Mouse (Mus musculus): ENCODE results near the gene Parp12. TPM values are rescaled to one million over a fixed set of nuclear protein-coding genes. Genes with fewer than 3 reads are reported as not detected.

The Parp12 gene
- polyA plus RNA-seq, 1 experiment from 2014 or later = 29.1 TPM

DNA sequence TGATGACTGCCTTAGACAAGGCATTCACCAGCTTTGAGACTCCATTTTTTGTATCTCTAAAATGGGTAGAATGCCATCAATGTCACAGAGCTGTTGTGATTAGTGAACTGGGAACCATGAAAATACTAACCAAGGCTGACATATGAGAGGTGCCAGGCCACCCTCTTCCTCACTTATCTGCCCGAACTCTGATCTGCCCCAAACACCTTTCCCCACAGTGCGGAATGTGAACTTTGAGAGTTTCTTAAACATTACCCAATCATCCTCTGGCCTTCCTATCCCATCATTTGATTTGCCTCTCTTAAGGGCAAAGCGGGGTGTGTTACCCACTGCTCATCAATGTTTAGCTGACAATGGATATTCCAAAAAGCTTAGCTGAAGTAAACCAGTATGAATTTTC, 5.4 kb downstream of the Parp12 start:
- in situ Hi-C loops (cut with MboI; ENCODE audit: low pct_unique_long_range_greater_than_20kb) = no loop called here
- CTCF ChIA-PET = no interaction called here
- TF ChIP-seq CTCF (IDR thresholded peaks at IDR 0.05) = no peak
- ATAC-seq = no peak
- POLR2A ChIA-PET = no interaction called here
- no peaks in the 10 kb centered on the region for H3K27me3 ChIP-seq
- no peak for DNase-seq (ENCODE audit: low read depth, low spot score)

GRCm38 (mm10) chr6:39106812-39107211, 11.3 kb downstream of the Parp12 start:
- POLR2A ChIA-PET = no interaction called here
- DNase-seq (ENCODE audit: low read depth, low spot score) (no peak), ATAC-seq (no peak)
- TF ChIP-seq CTCF (IDR thresholded peaks at IDR 0.05) = peak; percentile 50
- in situ Hi-C loops (cut with MboI; ENCODE audit: low pct_unique_long_range_greater_than_20kb) = no loop called here
- CTCF ChIA-PET = no interaction called here
- H3K27me3 ChIP-seq = no peaks in the 10 kb centered on the region

DNA sequence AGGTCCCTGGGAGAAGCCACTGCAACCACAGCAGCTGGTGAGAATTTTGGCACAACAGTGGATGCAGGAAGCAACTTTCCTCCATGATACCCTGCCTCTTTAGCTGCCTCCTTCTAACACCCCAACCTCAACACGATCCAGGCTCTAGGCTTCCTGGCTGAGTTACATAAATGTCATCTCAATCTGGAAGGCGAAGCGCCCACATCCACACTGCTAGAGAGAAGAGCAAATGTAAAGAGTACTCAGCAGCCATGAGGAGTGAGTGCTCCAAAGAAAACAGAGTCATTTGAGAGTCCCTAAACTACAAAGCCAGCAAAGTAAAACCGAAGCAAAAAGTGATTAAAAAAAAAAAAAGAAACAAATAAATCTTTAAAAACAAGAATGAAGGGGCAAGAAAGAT, 13.5 kb downstream of the Parp12 start:
- CTCF ChIA-PET = no interaction called here
- no peak for TF ChIP-seq CTCF (IDR thresholded peaks at IDR 0.05)
- in situ Hi-C loops (cut with MboI; ENCODE audit: low pct_unique_long_range_greater_than_20kb) = no loop called here
- POLR2A ChIA-PET = no interaction called here
- DNase-seq (ENCODE audit: low read depth, low spot score) (no peak), ATAC-seq (no peak)
- no peaks in the 10 kb centered on the region for H3K27me3 ChIP-seq

DNA sequence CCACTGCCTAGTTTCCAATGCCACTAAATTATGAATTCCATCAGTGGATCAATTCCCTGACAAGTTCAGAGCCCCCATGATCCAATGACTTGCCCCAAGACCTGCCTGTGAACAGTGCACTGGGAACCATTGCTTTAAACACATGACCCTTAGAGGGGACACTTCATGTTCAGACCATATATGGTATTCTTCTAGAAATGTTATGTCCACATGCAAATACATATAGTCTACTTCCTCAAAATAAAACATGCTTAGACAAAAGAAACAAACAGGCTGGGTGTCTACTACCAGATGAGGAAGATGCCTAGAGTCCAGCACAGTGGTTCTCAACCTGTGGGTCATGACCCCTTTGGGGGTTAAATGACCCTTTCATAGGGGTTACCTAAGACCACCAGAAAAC, 41.7 kb downstream of the Parp12 start:
- POLR2A ChIA-PET = no interaction called here

GRCm38 (mm10) chr6:39074186-39074585, 44.0 kb downstream of the Parp12 start:
- ChIA-PET POLR2A (no interaction called here), CTCF (interaction anchor here (1.0 to 1.2 kb wide), 2 partner anchors 14 to 354 kb away, joined by 3 to 4 read pairs; no protein-coding TSS in a partner anchor)
- in situ Hi-C loops (cut with MboI; ENCODE audit: low pct_unique_long_range_greater_than_20kb) = no loop called here
- DNase-seq (ENCODE audit: low read depth, low spot score) (no peak), ATAC-seq (no peak)
- TF ChIP-seq CTCF (IDR thresholded peaks at IDR 0.05) = no peak
- no peaks in the 10 kb centered on the region for H3K27me3 ChIP-seq

More for the DNA sequence above, 41.7 kb downstream of the Parp12 start:
- no peak for ATAC-seq
- TF ChIP-seq CTCF (IDR thresholded peaks at IDR 0.05) = no peak
- H3K27me3 ChIP-seq = no peaks in the 10 kb centered on the region
- CTCF ChIA-PET = no interaction called here
- in situ Hi-C loops (cut with MboI; ENCODE audit: low pct_unique_long_range_greater_than_20kb) = no loop called here
- DNase-seq (ENCODE audit: low read depth, low spot score) = no peak

- in situ Hi-C loops (cut with MboI; ENCODE audit: low pct_unique_long_range_greater_than_20kb) = no loop called here
- ChIA-PET POLR2A (no interaction called here), CTCF (no interaction called here)
- DNase-seq (ENCODE audit: low read depth, low spot score) (no peak), ATAC-seq (no peak)
- H3K27me3 ChIP-seq = no peaks in the 10 kb centered on the region
- TF ChIP-seq CTCF (IDR thresholded peaks at IDR 0.05) = no peak
Measured at GRCm38 (mm10) chr6:39072664-39073063, 45.5 kb downstream of the Parp12 start.

DNA sequence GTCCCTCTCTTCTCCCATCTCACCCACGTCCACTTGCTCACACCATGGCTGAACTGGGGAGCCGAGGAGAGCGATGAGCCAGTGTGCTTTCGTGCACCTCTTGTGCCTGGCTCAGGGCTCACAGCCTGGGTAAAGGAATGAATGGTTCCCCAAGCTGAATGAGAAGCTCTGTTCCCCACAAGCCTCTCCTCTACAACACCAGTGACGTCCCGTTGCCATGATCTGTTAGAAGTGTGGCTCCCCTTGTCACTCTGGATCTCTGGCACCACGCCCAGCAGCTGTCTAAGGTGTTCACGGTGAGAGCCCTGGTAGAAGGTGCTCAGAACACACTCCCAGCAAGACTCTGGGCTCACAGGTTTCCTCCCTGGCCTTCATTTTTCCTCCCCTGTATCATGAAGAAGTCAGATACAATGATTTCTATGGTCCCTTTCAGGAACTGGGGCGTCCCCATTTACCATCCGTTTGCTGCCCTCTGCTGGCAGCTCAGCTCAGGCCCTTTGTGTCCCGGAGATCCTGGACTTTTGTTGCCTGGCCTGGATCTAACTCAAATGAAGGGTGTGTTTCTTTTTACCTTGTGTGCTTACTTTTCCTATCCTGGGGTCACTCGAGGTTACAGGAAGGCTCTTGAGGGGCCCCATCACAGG, 51.1 kb downstream of the Parp12 start:
- DNase-seq (ENCODE audit: low read depth, low spot score) (peak; percentile 15), ATAC-seq (peak; percentile 70)
- peak; percentile 94 for TF ChIP-seq CTCF (IDR thresholded peaks at IDR 0.05)
- CTCF ChIA-PET = interaction anchor here (1.0 to 1.5 kb wide), 4 partner anchors 12 to 417 kb away, joined by 3 to 6 read pairs (median 4); no protein-coding TSS in a partner anchor
- POLR2A ChIA-PET = no interaction called here
- in situ Hi-C loops (cut with MboI; ENCODE audit: low pct_unique_long_range_greater_than_20kb) = loop anchor here (5.0 kb wide), 2 partner anchors 150 to 340 kb away; no protein-coding TSS in a partner anchor
- no peaks in the 10 kb centered on the region for H3K27me3 ChIP-seq

GRCm38 (mm10) chr6:39063541-39063940, 54.6 kb downstream of the Parp12 start:
- ChIA-PET CTCF (no interaction called here), POLR2A (no interaction called here)
- no peak for TF ChIP-seq CTCF (IDR thresholded peaks at IDR 0.05)
- H3K27me3 ChIP-seq = no peaks in the 10 kb centered on the region
- no peak for DNase-seq (ENCODE audit: low read depth, low spot score)
- no peak for ATAC-seq
- in situ Hi-C loops (cut with MboI; ENCODE audit: low pct_unique_long_range_greater_than_20kb) = no loop called here

DNA sequence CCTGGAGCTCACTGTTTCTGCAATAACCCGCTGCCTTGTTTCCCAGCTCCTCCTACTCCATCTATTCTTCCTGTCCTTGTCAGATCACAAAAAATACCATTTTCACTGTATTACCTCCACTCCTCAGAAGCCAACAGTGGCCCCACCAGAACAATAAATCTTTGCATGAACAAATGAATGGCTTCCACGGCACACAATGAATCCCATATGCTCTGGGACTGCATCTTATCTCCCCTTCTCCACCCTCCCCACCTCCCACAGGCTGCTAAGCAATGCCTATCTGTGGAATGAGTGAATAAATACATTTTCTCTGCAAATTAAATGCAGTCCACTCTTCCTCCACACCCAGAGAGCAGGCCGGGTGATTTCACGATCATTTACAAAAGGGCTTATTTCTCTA, 57.0 kb downstream of the Parp12 start:
- POLR2A ChIA-PET = no interaction called here
- no peak for ATAC-seq
- DNase-seq (ENCODE audit: low read depth, low spot score) = no peak

GRCm38 (mm10) chr6:39059547-39060497, 58.3 kb downstream of the Parp12 start:
- in situ Hi-C loops (cut with MboI; ENCODE audit: low pct_unique_long_range_greater_than_20kb) = no loop called here
- ChIA-PET POLR2A (no interaction called here), CTCF (interaction anchor here (1.3 kb wide), 1 partner anchor 9 kb away, joined by 3 read pairs; no protein-coding TSS in a partner anchor)
- no peak for TF ChIP-seq CTCF (IDR thresholded peaks at IDR 0.05)
- DNase-seq (ENCODE audit: low read depth, low spot score) = no peak
- H3K27me3 ChIP-seq = no peaks in the 10 kb centered on the region
- no peak for ATAC-seq

More for the DNA sequence above, 57.0 kb downstream of the Parp12 start:
- CTCF ChIA-PET = no interaction called here
- TF ChIP-seq CTCF (IDR thresholded peaks at IDR 0.05) = no peak
- in situ Hi-C loops (cut with MboI; ENCODE audit: low pct_unique_long_range_greater_than_20kb) = no loop called here
- H3K27me3 ChIP-seq = no peaks in the 10 kb centered on the region

DNA sequence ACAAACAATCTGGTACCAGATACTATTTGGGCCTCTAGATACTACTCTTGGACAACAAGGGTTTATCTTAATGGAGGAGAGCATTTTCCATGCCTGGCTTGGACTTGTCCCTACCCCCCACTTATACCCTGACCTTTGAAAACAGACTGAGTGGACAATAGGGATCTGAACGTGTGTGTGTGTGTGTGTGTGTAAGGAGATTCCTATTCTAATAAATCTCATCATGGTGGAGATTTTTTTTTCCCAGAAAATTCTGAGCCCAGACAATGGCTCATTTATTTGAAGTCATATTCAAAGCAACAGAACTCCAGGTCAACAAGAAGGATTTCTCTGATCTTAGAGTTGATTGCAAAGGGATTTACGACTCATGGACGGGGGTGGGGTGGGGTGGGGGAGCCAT, 59.2 kb downstream of the Parp12 start:
- in situ Hi-C loops (cut with MboI; ENCODE audit: low pct_unique_long_range_greater_than_20kb) = no loop called here

More for the DNA sequence above, 59.2 kb downstream of the Parp12 start:
- H3K27me3 ChIP-seq = no peaks in the 10 kb centered on the region
- POLR2A ChIA-PET = no interaction called here
- DNase-seq (ENCODE audit: low read depth, low spot score) (no peak), ATAC-seq (no peak)
- no peak for TF ChIP-seq CTCF (IDR thresholded peaks at IDR 0.05)
- CTCF ChIA-PET = interaction anchor here (1.3 kb wide), 1 partner anchor 10 kb away, joined by 3 read pairs; no protein-coding TSS in a partner anchor

Data from Patski (cell line).